Mouse (Mus musculus) lung, postnatal 0 days (tissue): Measurements from ENCODE around the gene Ccdc81. TPM values are rescaled to one million over a fixed set of nuclear protein-coding genes. Genes with fewer than 3 reads are reported as not detected.

ENCODE experiments used
- ATAC-seq: fragments of 200-750 bp; cut with Nextera tagmentation; 2 replicates; pipeline ENCODE4 v1.8.0; 2017; ENCODE audit warnings: moderate library complexity
- DNase-seq: peaks from one replicate; pipeline ENCODE4 v3.0.0-alpha.2; 2016; ENCODE audit warnings: low spot score
- H3K27ac ChIP-seq: fragments of 300-500 bp; sonication (generic); 2 replicates; pipeline ENCODE4 v1.5.1; 2014; ENCODE audit warnings: antibody characterized with exemption, mild to moderate bottlenecking, low read length, mixed read lengths
- H3K27me3 ChIP-seq: fragments of 300-500 bp; sonication (generic); replicated peaks from 2 replicates; pipeline ENCODE4 v1.6.1; 2014; ENCODE audit warnings: low read length, mixed read lengths; ENCODE audit not compliant: insufficient read depth
- H3K36me3 ChIP-seq: fragments of 300-500 bp; sonication (generic); 2 replicates; pipeline ENCODE4 v1.6.1; 2014; ENCODE audit warnings: low read length, mixed read lengths; ENCODE audit not compliant: insufficient read depth
- H3K4me1 ChIP-seq: fragments of 300-500 bp; sonication (generic); 2 replicates; pipeline ENCODE4 v1.6.1; 2014; ENCODE audit warnings: antibody characterized with exemption, low read depth, low read length, mixed read lengths; ENCODE audit not compliant: insufficient read depth
- H3K4me2 ChIP-seq: fragments of 300-500 bp; sonication (generic); replicated peaks from 2 replicates; pipeline ENCODE4 v1.6.1; 2014; ENCODE audit warnings: low read depth, mild to moderate bottlenecking, low read length, moderate library complexity, mixed read lengths
- H3K4me3 ChIP-seq: fragments of 300-500 bp; sonication (generic); 2 replicates; pipeline ENCODE4 v1.5.1; 2014; ENCODE audit warnings: low read depth, low read length
- H3K9ac ChIP-seq: fragments of 300-500 bp; sonication (generic); replicated peaks from 2 replicates; pipeline ENCODE4 v1.6.1; 2014; ENCODE audit warnings: low read depth, mild to moderate bottlenecking
- H3K9me3 ChIP-seq: fragments of 300-500 bp; sonication (generic); 2 replicates; pipeline ENCODE4 v1.6.1; 2016; ENCODE audit warnings: low read length, mixed read lengths
- CTCF ChIP-seq: IDR thresholded peaks from 2 replicates; pipeline ENCODE4 v1.5.1; 2016; ENCODE audit warnings: antibody characterized with exemption, mild to moderate bottlenecking
- EP300 ChIP-seq: IDR thresholded peaks from 2 replicates; pipeline ENCODE4 v1.6.1; 2016; ENCODE audit warnings: antibody characterized with exemption, mild to moderate bottlenecking, control low read depth
- WGBS: fragments of 180-500 bp; shearing (Covaris S2); extraction: QIAGEN DNeasy Blood & Tissue Kit; methylation state at CpG from one replicate; pipeline ENCODE4 v1.1.7; 2014; 5-methylcytosine and 5-hydroxymethylcytosine counted together
- polyA plus RNA-seq: library from polyadenylated mRNA; unstranded; fragments of >200 nt; fragmentation: Nextera tagmentation; extraction: Ambion mirVana; gene quantifications from 2 replicates; pipeline ENCODE4 v1.2.1, GENCODE M21; 2015

Ccdc81 gene
- polyA plus RNA-seq: 1.2 and 1.4 TPM in 2 replicates

DNA sequence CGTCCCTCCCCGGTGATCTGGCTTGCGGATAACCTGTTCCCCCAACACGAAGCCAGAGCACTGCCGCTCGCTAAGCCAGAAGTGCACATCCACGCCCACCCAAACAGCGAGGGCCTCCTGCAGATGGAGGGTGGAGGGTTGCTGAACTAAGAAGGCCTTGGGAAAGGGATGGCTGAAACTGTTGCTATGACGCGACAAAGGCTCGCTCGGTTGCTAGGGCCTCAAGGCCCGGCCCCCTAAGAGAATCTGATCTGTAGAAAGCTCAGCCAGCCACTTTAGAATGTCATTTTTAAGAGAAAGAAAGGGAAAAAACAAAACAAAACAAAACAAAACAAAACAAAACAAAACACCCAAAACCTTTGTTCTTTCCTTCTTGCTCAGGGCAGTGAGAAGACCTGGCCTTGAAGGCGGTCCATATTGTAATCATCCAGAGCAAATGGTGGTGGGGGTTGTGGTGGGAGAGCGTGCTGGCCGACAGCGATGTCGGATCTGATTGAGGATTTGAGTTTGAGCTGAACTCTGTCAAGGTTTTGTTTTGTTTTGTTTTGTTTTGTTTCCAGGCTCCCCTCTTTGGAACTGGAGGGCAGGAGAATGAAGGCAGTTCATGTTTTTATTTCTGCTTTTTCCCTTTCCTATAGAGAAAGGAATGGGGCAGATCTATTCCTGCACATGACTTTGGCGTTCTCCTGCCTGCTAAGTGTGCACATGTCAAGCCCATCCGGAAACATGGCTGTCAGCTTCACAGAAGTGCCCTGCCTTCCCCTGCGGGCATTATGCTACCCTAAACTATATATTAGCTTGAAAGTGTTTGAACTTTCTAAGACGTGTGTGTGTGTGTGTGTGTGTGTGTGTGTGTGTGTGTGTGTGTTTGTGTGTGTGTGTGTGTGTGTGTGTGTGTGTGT, at the start of gene Ccdc81:
Gene Ccdc81, minus strand, starts transcription at position 188 of the 902 bp plus-strand sequence.
- no peaks in the 10 kb centered on the region for H3K27me3 ChIP-seq
- 30% methylated on average over 22 of the region's 22 CpGs for WGBS
- H3K4me2 ChIP-seq: peak within 1 kb of the TSS; percentile 29; the same call in 1 of the 2 replicates
- no peaks in the 10 kb centered on the region for H3K9me3 ChIP-seq
- ATAC-seq (peak; percentile 47; the same call in 1 of the 2 replicates), DNase-seq (no peak)
- H3K36me3 ChIP-seq: no peaks in the 10 kb centered on the region
- H3K9ac ChIP-seq: no peak within 1 kb of the TSS
- no peaks in the 10 kb centered on the region for H3K4me1 ChIP-seq
- H3K4me3 ChIP-seq: no peak within 1 kb of the TSS
- TF ChIP-seq CTCF (no peak), EP300 (no peak)
- H3K27ac ChIP-seq: no peak within 1 kb of the TSS

DNA sequence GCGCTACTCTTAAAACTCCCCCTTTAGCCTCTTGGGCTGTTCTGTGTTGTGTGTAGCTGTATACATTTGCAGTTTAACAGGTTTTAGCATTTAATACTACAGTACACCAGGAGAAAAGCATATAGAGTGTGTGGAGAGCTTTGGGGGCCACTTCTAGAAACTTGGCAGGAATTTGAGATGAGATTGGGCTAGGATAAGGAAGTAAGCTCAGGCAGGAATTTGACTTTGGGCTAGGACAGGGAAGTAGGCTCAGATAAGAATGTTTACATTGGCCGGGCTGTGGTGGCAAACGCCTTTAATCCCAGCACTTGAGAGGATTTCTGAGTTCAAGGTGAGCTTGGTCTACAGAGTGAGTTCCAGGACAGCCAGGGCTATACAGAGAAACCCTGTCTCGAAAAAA, 46.0 kb upstream of the Ccdc81 start:
- no peak for ATAC-seq
- TF ChIP-seq CTCF (no peak), EP300 (no peak)

GRCm38 (mm10) chr7:89948026-89948425, 44.6 kb upstream of the Ccdc81 start:
- no peak overlapping the region for H3K4me2 ChIP-seq
- no peak for TF ChIP-seq CTCF
- TF ChIP-seq EP300: no peak
- H3K4me1 ChIP-seq: no peaks in the 10 kb centered on the region
- ATAC-seq (no peak), DNase-seq (no peak)
- H3K9me3 ChIP-seq: no peaks in the 10 kb centered on the region
- H3K36me3 ChIP-seq: no peaks in the 10 kb centered on the region
- H3K9ac ChIP-seq: no peak overlapping the region
- WGBS: 71% methylated on average over 7 of the region's 7 CpGs
- no peaks in the 10 kb centered on the region for H3K27me3 ChIP-seq
- H3K27ac ChIP-seq: no peak overlapping the region
- no peak overlapping the region for H3K4me3 ChIP-seq

More for the DNA sequence above, 46.0 kb upstream of the Ccdc81 start:
- no peak for DNase-seq
- Histone ChIP-seq H3K27me3 (no peaks in the 10 kb centered on the region), H3K4me3 (no peak overlapping the region), H3K4me2 (no peak overlapping the region), H3K9me3 (no peaks in the 10 kb centered on the region), H3K27ac (no peak overlapping the region), H3K9ac (no peak overlapping the region), H3K36me3 (peaks cover 4% of the 10 kb centered on the region; the same call in 1 of the 2 replicates), H3K4me1 (no peaks in the 10 kb centered on the region)
- WGBS: 28% methylated on average over 4 of the region's 4 CpGs

DNA sequence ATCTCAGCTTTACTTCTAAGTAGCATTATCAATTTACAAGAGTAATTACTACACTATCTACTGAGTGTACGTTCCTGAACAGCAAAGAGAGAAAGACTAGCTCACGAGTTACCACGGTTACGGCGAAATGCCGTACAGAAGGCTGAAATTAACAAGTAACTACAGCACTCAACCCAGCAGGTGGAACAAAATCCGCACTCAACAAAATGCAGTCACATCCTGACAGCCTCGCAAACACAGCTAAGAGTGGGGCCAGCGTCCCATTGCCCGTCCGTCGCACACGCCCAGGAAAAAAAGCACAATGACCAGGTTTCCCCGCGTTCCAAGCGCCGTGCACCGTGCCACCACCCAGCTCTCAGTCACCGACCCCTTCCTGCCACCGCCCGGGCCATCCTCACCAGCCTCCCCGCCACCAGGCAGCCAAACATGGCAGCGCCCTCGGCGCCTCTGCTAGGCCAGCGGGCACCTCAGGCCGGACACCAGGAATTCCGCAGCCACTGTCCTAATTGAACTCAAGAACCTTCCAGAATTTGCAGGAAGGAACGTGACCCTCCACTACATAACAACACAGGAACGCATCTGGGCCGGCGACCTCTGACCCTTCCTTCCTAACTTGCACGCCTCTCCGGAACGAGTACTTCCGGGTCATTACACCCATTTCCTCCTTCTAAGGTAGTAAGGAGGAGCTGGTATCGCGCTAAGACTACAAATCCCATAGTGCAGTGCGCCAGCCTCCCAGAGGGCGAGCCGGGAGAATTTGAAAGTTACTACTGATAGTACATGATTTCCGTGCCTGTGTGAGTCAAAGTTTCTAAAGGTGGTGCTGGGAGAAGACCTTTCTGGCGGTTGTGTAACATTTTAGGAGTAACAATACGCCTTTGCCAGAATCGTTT, 37.4 kb upstream of the Ccdc81 start, which contains the start of gene Hikeshi:
Gene Hikeshi, minus strand, starts transcription at position 634 of the 893 bp plus-strand sequence.
- ATAC-seq: peak; percentile 100
- H3K36me3 ChIP-seq: no peaks in the 10 kb centered on the region
- peak; percentile 99 for DNase-seq
- peak within 1 kb of the TSS; percentile 60 for H3K9ac ChIP-seq
- no peaks in the 10 kb centered on the region for H3K9me3 ChIP-seq
- H3K4me1 ChIP-seq: peaks cover 6% of the 10 kb centered on the region; the same call in 1 of the 2 replicates
- H3K27me3 ChIP-seq: no peaks in the 10 kb centered on the region
- peak within 1 kb of the TSS; percentile 85 for H3K4me3 ChIP-seq
- H3K4me2 ChIP-seq: peak within 1 kb of the TSS; percentile 68
- H3K27ac ChIP-seq: peak within 1 kb of the TSS; percentile 88
- TF ChIP-seq EP300 (no peak; the same call in 1 of the 2 replicates), CTCF (peak; percentile 20; the same call in 1 of the 2 replicates)
- WGBS: under 1% methylated on average over 44 of the region's 45 CpGs

- 46% methylated on average over 15 of the region's 15 CpGs for WGBS
- no peak overlapping the region; the same call in 1 of the 2 replicates for H3K9ac ChIP-seq
- H3K27me3 ChIP-seq: no peaks in the 10 kb centered on the region
- no peak for ATAC-seq
- H3K9me3 ChIP-seq: no peaks in the 10 kb centered on the region
- peaks cover 6% of the 10 kb centered on the region; the same call in 1 of the 2 replicates for H3K4me1 ChIP-seq
- peak overlapping the region; percentile 88; the same call in 1 of the 2 replicates for H3K27ac ChIP-seq
- TF ChIP-seq EP300 (no peak), CTCF (no peak)
- H3K4me3 ChIP-seq: peak overlapping the region; percentile 85
- peak; percentile 13 for DNase-seq
- H3K4me2 ChIP-seq: peak overlapping the region; percentile 68
- H3K36me3 ChIP-seq: no peaks in the 10 kb centered on the region
Observed at GRCm38 (mm10) chr7:89939497-89940353, 36.3 kb upstream of the Ccdc81 start.
